In the genomic region with DNA sequence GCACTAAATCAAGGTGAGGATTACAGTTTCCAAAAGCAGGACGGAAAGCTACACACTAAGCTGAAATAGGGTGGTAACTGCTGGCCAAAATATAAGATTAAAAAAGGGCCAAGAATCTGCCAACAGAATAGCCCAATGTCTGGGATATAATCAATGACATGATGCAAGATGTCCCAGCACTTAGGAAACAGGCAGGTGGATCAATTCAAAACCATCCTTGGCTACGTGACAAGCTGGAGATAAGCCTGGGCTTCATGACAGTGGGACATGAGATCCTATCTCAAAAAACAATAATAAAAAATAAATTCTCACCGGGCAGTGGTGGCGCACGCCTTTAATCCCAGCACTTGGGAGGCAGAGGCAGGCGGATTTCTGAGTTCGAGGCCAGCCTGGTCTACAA, we compare ENCODE assay signal across 23 mouse cellular contexts. TPM values are rescaled to one million over a fixed set of nuclear protein-coding genes. Genes with fewer than 3 reads are reported as not detected.
DNase-seq lines count a peak whose midpoint lies in the region; ATAC-seq and TF ChIP-seq lines count a peak whose summit lies in the region.
"Had no signal": no experiment of that assay in that cellular context is flagged by ENCODE, and none has a peak within 500 bp of the region (broad histone marks: within the 10 kb centered on the region; RNA-seq: fewer than 3 reads in every experiment).

No protein-coding gene starts in this region.

- no peaks in the 10 kb centered on the region for H3K27me3 ChIP-seq in liver, adult 2 months (ENCODE audit: control insufficient read depth, insufficient read depth, low read length)
- H3K27me3 ChIP-seq in liver, postnatal 0 days (ENCODE audit: insufficient read depth, low read length) = no peaks in the 10 kb centered on the region
- no peaks in the 10 kb centered on the region for H3K27me3 ChIP-seq in liver, embryonic 12.5 days (replicated peaks)
- H3K27me3 ChIP-seq: embryonic facial prominence, embryonic 12.5 days; forebrain, embryonic 12.5 days had no signal

- peaks cover 17% of the 10 kb centered on the region for H3K4me1 ChIP-seq in liver, adult 2 months (ENCODE audit: control insufficient read depth, insufficient read depth, low read length)
- H3K4me1 ChIP-seq in liver, postnatal 0 days (ENCODE audit: insufficient read depth) = peaks cover 4% of the 10 kb centered on the region; the same call in 1 of the 2 replicates
- H3K4me1 ChIP-seq in liver, embryonic 12.5 days = peaks cover 17% of the 10 kb centered on the region
- H3K4me1 ChIP-seq: embryonic facial prominence, embryonic 10.5 days; embryonic facial prominence, embryonic 12.5 days; forebrain, embryonic 10.5 days; forebrain, embryonic 12.5 days had no signal

- H3K36me3 ChIP-seq in liver, adult 2 months (ENCODE audit: control insufficient read depth, insufficient read depth, low read length) = no peaks in the 10 kb centered on the region; the same call in 1 of the 2 replicates
- H3K36me3 ChIP-seq in liver, postnatal 0 days (replicated peaks; ENCODE audit: insufficient read depth, low read length) = peaks cover 11% of the 10 kb centered on the region
- peaks cover 30% of the 10 kb centered on the region for H3K36me3 ChIP-seq in liver, embryonic 12.5 days

- H3K79me2 ChIP-seq in liver, adult 2 months (ENCODE audit: control insufficient read depth, insufficient read depth, low read length) = peaks cover 3% of the 10 kb centered on the region; the same call in 1 of the 2 replicates

- H3K4me2 ChIP-seq in liver, postnatal 0 days (ENCODE audit: low read depth, low read length) = no peak overlapping the region
- H3K4me2 ChIP-seq in liver, embryonic 12.5 days = no peak overlapping the region
- H3K4me2 ChIP-seq: embryonic facial prominence, embryonic 12.5 days; forebrain, embryonic 12.5 days had no signal

- no peak for TF ChIP-seq CTCF in liver, adult 2 months (IDR thresholded peaks at IDR 0.05; ENCODE audit: low read depth, low read length)
- TF ChIP-seq CTCF in liver, postnatal 0 days (IDR thresholded peaks at IDR 0.05; ENCODE audit: low read depth) = no peak

- TF ChIP-seq POLR2A in liver, adult 2 months (IDR thresholded peaks at IDR 0.05; ENCODE audit: extremely low read depth, insufficient read depth, low read length) = no peak

- peak overlapping the region; percentile 16 for H3K27ac ChIP-seq in liver, adult 2 months (replicated peaks; ENCODE audit: insufficient read depth, low read depth, low read length)
- H3K27ac ChIP-seq in liver, postnatal 0 days (ENCODE audit: low read depth) = peak overlapping the region; percentile 41; the same call in 1 of the 2 replicates
- no peak overlapping the region for H3K27ac ChIP-seq in liver, embryonic 12.5 days
- H3K27ac ChIP-seq: embryonic facial prominence, embryonic 10.5 days; embryonic facial prominence, embryonic 12.5 days; forebrain, embryonic 10.5 days; forebrain, embryonic 12.5 days had no signal

- no peak overlapping the region for H3K4me3 ChIP-seq in liver, adult 2 months (ENCODE audit: insufficient read depth, low read depth, low read length)
- no peak overlapping the region for H3K4me3 ChIP-seq in liver, postnatal 0 days (ENCODE audit: low read depth, low read length)
- H3K4me3 ChIP-seq in liver, embryonic 12.5 days = no peak overlapping the region
- H3K4me3 ChIP-seq: embryonic facial prominence, embryonic 10.5 days; embryonic facial prominence, embryonic 12.5 days; forebrain, embryonic 10.5 days; forebrain, embryonic 12.5 days had no signal

- H3K9ac ChIP-seq in liver, adult 2 months (ENCODE audit: low read depth, low read length) = no peak overlapping the region
- no peak overlapping the region for H3K9ac ChIP-seq in liver, postnatal 0 days (replicated peaks)
- H3K9ac ChIP-seq in liver, embryonic 12.5 days = no peak overlapping the region
- H3K9ac ChIP-seq: embryonic facial prominence, embryonic 12.5 days; forebrain, embryonic 12.5 days had no signal

- peak; percentile 53; the same call in 1 of the 2 replicates for TF ChIP-seq EP300 in liver, postnatal 0 days (IDR thresholded peaks at IDR 0.05; ENCODE audit: low read depth)

- DNase-seq in liver, adult 2 months (ENCODE audit: extremely low read depth, low read depth, low spot score) = peak; percentile 96
- no peak for DNase-seq in liver
- peak; percentile 42 for DNase-seq in liver, postnatal 0 days
- DNase-seq in adipocyte (ENCODE audit: low spot score) = no peak
- DNase-seq: adrenal gland, adult 8-10 months; adrenal gland, postnatal 14 days; adrenal gland, postnatal 36 days; cerebellum, adult 11-12 months; cerebellum, adult 2 months; cerebellum, adult 9-10 months; cerebellum, postnatal 10 days; cerebellum, postnatal 25 days had no signal

- WGBS in liver, adult 2 months = 19% methylated on average over 7 of the region's 7 CpGs
- 72% methylated on average over 6 of the region's 7 CpGs for WGBS in liver, postnatal 0 days (ENCODE audit: insufficient replicate concordance)
- WGBS in liver, embryonic 12.5 days (ENCODE audit: insufficient replicate concordance) = 91% methylated on average over 7 of the region's 7 CpGs

- H3K9me3 ChIP-seq in liver, postnatal 0 days (ENCODE audit: low read length) = no peaks in the 10 kb centered on the region
- no peaks in the 10 kb centered on the region for H3K9me3 ChIP-seq in liver, embryonic 12.5 days (replicated peaks)
- H3K9me3 ChIP-seq: embryonic facial prominence, embryonic 10.5 days; embryonic facial prominence, embryonic 12.5 days; forebrain, embryonic 10.5 days; forebrain, embryonic 12.5 days had no signal

- ATAC-seq in liver, postnatal 0 days = peak; percentile 81
- no peak for ATAC-seq in liver, embryonic 12.5 days
- ATAC-seq: forebrain, embryonic 14.5 days; forebrain, embryonic 16.5 days had no signal

RNA-seq across cellular contexts. Expression of a gene that starts 16.4 kb away (rescaled TPM):
- total RNA-seq in liver, adult 2 months (2014; rRNA removed) = 14.2 and 15.6 TPM in 2 replicates
- 7.6 and 8.6 TPM in 2 replicates for polyA plus RNA-seq in liver, adult 2 months (2012; rRNA removed)
- 3.8 and 4.1 TPM in 2 replicates for polyA plus RNA-seq in liver, postnatal 0 days (2015; fragmentation: Nextera tagmentation; extraction: Ambion mirVana)
- 11.1 and 12.2 TPM in 2 replicates for polyA plus RNA-seq in liver, embryonic 12.5 days (2016; fragmentation: Nextera tagmentation; extraction: Ambion mirVana)

RNA-seq across cellular contexts. Expression of a gene that starts 33.6 kb away (rescaled TPM):
- total RNA-seq in liver, adult 2 months (2014; rRNA removed) = 155 and 170 TPM in 2 replicates
- 280 and 328 TPM in 2 replicates for polyA plus RNA-seq in liver, adult 2 months (2012; rRNA removed)
- 132 and 141 TPM in 2 replicates for polyA plus RNA-seq in liver, postnatal 0 days (2015; fragmentation: Nextera tagmentation; extraction: Ambion mirVana)
- 38.0 and 43.1 TPM in 2 replicates for polyA plus RNA-seq in liver, embryonic 12.5 days (2016; fragmentation: Nextera tagmentation; extraction: Ambion mirVana)

RNA-seq across cellular contexts. Expression of a gene that starts 35.3 kb away (rescaled TPM):
- total RNA-seq in liver, adult 2 months (2014; rRNA removed) = 4.8 and 6.3 TPM in 2 replicates
- 9.8 and 11.3 TPM in 2 replicates for polyA plus RNA-seq in liver, adult 2 months (2012; rRNA removed)
- 15.6 and 16.7 TPM in 2 replicates for polyA plus RNA-seq in liver, postnatal 0 days (2015; fragmentation: Nextera tagmentation; extraction: Ambion mirVana)
- polyA plus RNA-seq in liver, embryonic 12.5 days (2016; fragmentation: Nextera tagmentation; extraction: Ambion mirVana) = 21.3 and 22.2 TPM in 2 replicates

RNA-seq across cellular contexts. Expression of a gene that starts 51.3 kb away (rescaled TPM):
- 204 and 276 TPM in 2 replicates for total RNA-seq in liver, adult 2 months (2014; rRNA removed)
- 154 and 166 TPM in 2 replicates for polyA plus RNA-seq in liver, adult 2 months (2012; rRNA removed)
- 8.2 and 9.2 TPM in 2 replicates for polyA plus RNA-seq in liver, postnatal 0 days (2015; fragmentation: Nextera tagmentation; extraction: Ambion mirVana)
- polyA plus RNA-seq in liver, embryonic 12.5 days (2016; fragmentation: Nextera tagmentation; extraction: Ambion mirVana) = 4.6 and 5.0 TPM in 2 replicates

RNA-seq across cellular contexts. Expression of a gene that starts 59.5 kb away (rescaled TPM):
- not detected in 2 replicates for total RNA-seq in liver, adult 2 months (2014; rRNA removed)
- not detected in 2 replicates for polyA plus RNA-seq in liver, adult 2 months (2012; rRNA removed)
- not detected in 2 replicates for polyA plus RNA-seq in liver, postnatal 0 days (2015; fragmentation: Nextera tagmentation; extraction: Ambion mirVana)
- polyA plus RNA-seq in liver, embryonic 12.5 days (2016; fragmentation: Nextera tagmentation; extraction: Ambion mirVana) = not detected in 2 replicates
- total RNA-seq: adrenal gland, adult 18-20 months; adrenal gland, adult 8-10 months; adrenal gland, postnatal 14 days; adrenal gland, postnatal 36 days; MEL had no signal
- polyA plus RNA-seq: C2C12; cerebellum, adult 2 months; embryonic facial prominence, embryonic 10.5 days; embryonic facial prominence, embryonic 12.5 days; embryonic facial prominence, embryonic 14.5 days; forebrain, embryonic 10.5 days; forebrain, embryonic 12.5 days; forebrain, embryonic 14.5 days; forebrain, embryonic 16.5 days had no signal

Comparison
In these comparisons a context has a peak if more than half of its experiments do, and no peak if none do; other contexts are left out.
1. DNase-seq: peak in liver, adult 2 months (single experiment) and liver, postnatal 0 days (single experiment); none in liver (single experiment) and adipocyte (single experiment).